Mouse (Mus musculus): ENCODE data around the gene Nell2. TPM values are rescaled to one million over a fixed set of nuclear protein-coding genes. Genes with fewer than 3 reads are reported as not detected.
"Not testable (repeated sequence)": the region's sequence is repeated elsewhere in the genome, so short reads cannot be mapped to it uniquely, and the experiment has no call there.

Nell2 gene
- polyA plus RNA-seq, 1 experiment, result not detected

GRCm38 (mm10) chr15:95527461-95527947 lies 855 bp downstream of the Nell2 start:
- no peak overlapping the region for H3K27ac ChIP-seq (ENCODE audit: insufficient read depth, low read depth, low read length)
- TF ChIP-seq CTCF (IDR thresholded peaks at IDR 0.05; ENCODE audit: low read depth, low read length) (no peak), POLR2A (IDR thresholded peaks at IDR 0.05; ENCODE audit: borderline replicate concordance, low read depth, low read length) (no peak)
- H3K4me3 ChIP-seq (ENCODE audit: insufficient read depth, low read length), result no peak overlapping the region
- no peaks in the 10 kb centered on the region for H3K4me1 ChIP-seq (ENCODE audit: control insufficient read depth, insufficient read depth, low read length)

- H3K4me3 ChIP-seq (ENCODE audit: insufficient read depth, low read length), result no peak overlapping the region
- TF ChIP-seq POLR2A (IDR thresholded peaks at IDR 0.05; ENCODE audit: borderline replicate concordance, low read depth, low read length) (no peak), CTCF (IDR thresholded peaks at IDR 0.05; ENCODE audit: low read depth, low read length) (no peak)
- H3K4me1 ChIP-seq (ENCODE audit: control insufficient read depth, insufficient read depth, low read length), result no peaks in the 10 kb centered on the region
- H3K27ac ChIP-seq (ENCODE audit: insufficient read depth, low read depth, low read length), result no peak overlapping the region
These were observed 1.5 kb downstream of the Nell2 start for GRCm38 (mm10) chr15:95526626-95527411.

GRCm38 (mm10) chr15:95525997-95526396 lies 2.4 kb downstream of the Nell2 start:
- TF ChIP-seq POLR2A (IDR thresholded peaks at IDR 0.05; ENCODE audit: borderline replicate concordance, low read depth, low read length) (no peak), CTCF (IDR thresholded peaks at IDR 0.05; ENCODE audit: low read depth, low read length) (no peak)
- H3K27ac ChIP-seq (ENCODE audit: insufficient read depth, low read depth, low read length), result no peak overlapping the region
- no peak overlapping the region for H3K4me3 ChIP-seq (ENCODE audit: insufficient read depth, low read length)
- H3K4me1 ChIP-seq (ENCODE audit: control insufficient read depth, insufficient read depth, low read length), result no peaks in the 10 kb centered on the region

GRCm38 (mm10) chr15:95518204-95518603 lies 10.2 kb downstream of the Nell2 start:
- no peak overlapping the region for H3K4me3 ChIP-seq (ENCODE audit: insufficient read depth, low read length)
- H3K27ac ChIP-seq (ENCODE audit: insufficient read depth, low read depth, low read length), result no peak overlapping the region
- H3K4me1 ChIP-seq (ENCODE audit: control insufficient read depth, insufficient read depth, low read length), result no peaks in the 10 kb centered on the region
- TF ChIP-seq POLR2A (IDR thresholded peaks at IDR 0.05; ENCODE audit: borderline replicate concordance, low read depth, low read length), result no peak
- TF ChIP-seq CTCF (IDR thresholded peaks at IDR 0.05; ENCODE audit: low read depth, low read length), result no peak

- H3K27ac ChIP-seq (ENCODE audit: insufficient read depth, low read depth, low read length); H3K4me3 ChIP-seq (ENCODE audit: insufficient read depth, low read length); H3K4me1 ChIP-seq (ENCODE audit: control insufficient read depth, insufficient read depth, low read length): not testable (repeated sequence)
These were observed 15.1 kb downstream of the Nell2 start for GRCm38 (mm10) chr15:95513306-95513705.

- no peaks in the 10 kb centered on the region for H3K4me1 ChIP-seq (ENCODE audit: control insufficient read depth, insufficient read depth, low read length)
- no peak for TF ChIP-seq POLR2A (IDR thresholded peaks at IDR 0.05; ENCODE audit: borderline replicate concordance, low read depth, low read length)
- no peak for TF ChIP-seq CTCF (IDR thresholded peaks at IDR 0.05; ENCODE audit: low read depth, low read length)
- H3K27ac ChIP-seq (ENCODE audit: insufficient read depth, low read depth, low read length), result no peak overlapping the region
- H3K4me3 ChIP-seq (ENCODE audit: insufficient read depth, low read length), result no peak overlapping the region
These were observed 32.7 kb downstream of the Nell2 start for GRCm38 (mm10) chr15:95495666-95496065.

GRCm38 (mm10) chr15:95495193-95495592 lies 33.2 kb downstream of the Nell2 start:
- H3K27ac ChIP-seq (ENCODE audit: insufficient read depth, low read depth, low read length), result no peak overlapping the region
- H3K4me1 ChIP-seq (ENCODE audit: control insufficient read depth, insufficient read depth, low read length), result no peaks in the 10 kb centered on the region
- TF ChIP-seq POLR2A (IDR thresholded peaks at IDR 0.05; ENCODE audit: borderline replicate concordance, low read depth, low read length) (no peak), CTCF (IDR thresholded peaks at IDR 0.05; ENCODE audit: low read depth, low read length) (no peak)
- H3K4me3 ChIP-seq (ENCODE audit: insufficient read depth, low read length), result no peak overlapping the region

- Histone ChIP-seq H3K27ac (ENCODE audit: insufficient read depth, low read depth, low read length) (no peak overlapping the region), H3K4me1 (ENCODE audit: control insufficient read depth, insufficient read depth, low read length) (no peaks in the 10 kb centered on the region), H3K4me3 (ENCODE audit: insufficient read depth, low read length) (no peak overlapping the region)
- no peak for TF ChIP-seq CTCF (IDR thresholded peaks at IDR 0.05; ENCODE audit: low read depth, low read length)
- no peak for TF ChIP-seq POLR2A (IDR thresholded peaks at IDR 0.05; ENCODE audit: borderline replicate concordance, low read depth, low read length)
These were observed 36.2 kb downstream of the Nell2 start for GRCm38 (mm10) chr15:95492201-95492600.

- H3K4me1 ChIP-seq (ENCODE audit: control insufficient read depth, insufficient read depth, low read length), result no peaks in the 10 kb centered on the region
- TF ChIP-seq CTCF (IDR thresholded peaks at IDR 0.05; ENCODE audit: low read depth, low read length), result no peak
- TF ChIP-seq POLR2A (IDR thresholded peaks at IDR 0.05; ENCODE audit: borderline replicate concordance, low read depth, low read length), result no peak
- H3K4me3 ChIP-seq (ENCODE audit: insufficient read depth, low read length), result no peak overlapping the region
- H3K27ac ChIP-seq (ENCODE audit: insufficient read depth, low read depth, low read length), result no peak overlapping the region
These were observed 39.2 kb downstream of the Nell2 start for GRCm38 (mm10) chr15:95489174-95489573.

- TF ChIP-seq CTCF (IDR thresholded peaks at IDR 0.05; ENCODE audit: low read depth, low read length) (no peak), POLR2A (IDR thresholded peaks at IDR 0.05; ENCODE audit: borderline replicate concordance, low read depth, low read length) (no peak)
- Histone ChIP-seq H3K4me3 (ENCODE audit: insufficient read depth, low read length) (no peak overlapping the region), H3K27ac (ENCODE audit: insufficient read depth, low read depth, low read length) (no peak overlapping the region), H3K4me1 (ENCODE audit: control insufficient read depth, insufficient read depth, low read length) (no peaks in the 10 kb centered on the region)
These were observed 40.4 kb downstream of the Nell2 start for GRCm38 (mm10) chr15:95487961-95488360.
